Mouse (Mus musculus): ENCODE data around the gene Cep41. TPM values are rescaled to one million over a fixed set of nuclear protein-coding genes. Genes with fewer than 3 reads are reported as not detected.

Cep41 gene
- 9.3 and 12.0 TPM in 2 replicates for total RNA-seq (2017)

DNA sequence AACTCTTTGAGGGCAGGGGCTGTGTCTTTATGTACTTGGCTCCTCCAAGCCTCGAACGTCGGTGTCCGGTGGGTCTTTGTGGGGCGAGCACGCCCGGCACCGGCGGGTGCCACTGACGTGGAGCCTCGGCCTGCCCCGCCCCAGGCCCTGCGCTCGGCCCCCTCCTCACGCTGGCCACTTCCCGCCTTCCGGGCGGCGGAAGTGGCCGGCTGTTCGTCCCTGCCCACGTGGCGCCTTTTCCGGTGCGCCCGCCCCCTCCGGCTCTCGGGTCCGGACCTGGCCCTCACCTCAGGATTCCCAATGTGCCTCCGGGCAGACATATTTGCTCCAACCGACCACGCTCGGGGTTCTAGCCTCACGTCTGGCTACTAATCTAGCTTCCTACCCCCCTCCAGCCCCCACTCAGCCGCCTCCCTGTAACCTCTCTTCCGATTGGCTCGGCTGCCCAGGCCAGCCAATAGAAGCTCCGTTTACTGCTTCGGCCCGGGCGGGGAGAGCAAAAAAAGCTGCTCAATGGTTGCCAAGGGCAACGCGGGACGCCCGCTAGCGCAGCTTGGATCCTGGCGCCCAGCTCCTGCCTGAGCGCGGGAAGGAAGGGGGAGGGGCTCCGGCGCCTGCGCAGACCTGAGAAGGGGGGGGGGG is at the start of gene Cep41:
Gene Cep41, minus strand, starts transcription at position 400 of the 642 bp plus-strand sequence.
- peak; percentile 97 for ATAC-seq (replicated peaks; ENCODE audit: low read depth, poor library complexity, severe bottlenecking)

GRCm38 (mm10) chr6:30739177-30739747 is 45.7 kb upstream of the Cep41 start:
- ATAC-seq (replicated peaks; ENCODE audit: low read depth, poor library complexity, severe bottlenecking), result no peak

DNA sequence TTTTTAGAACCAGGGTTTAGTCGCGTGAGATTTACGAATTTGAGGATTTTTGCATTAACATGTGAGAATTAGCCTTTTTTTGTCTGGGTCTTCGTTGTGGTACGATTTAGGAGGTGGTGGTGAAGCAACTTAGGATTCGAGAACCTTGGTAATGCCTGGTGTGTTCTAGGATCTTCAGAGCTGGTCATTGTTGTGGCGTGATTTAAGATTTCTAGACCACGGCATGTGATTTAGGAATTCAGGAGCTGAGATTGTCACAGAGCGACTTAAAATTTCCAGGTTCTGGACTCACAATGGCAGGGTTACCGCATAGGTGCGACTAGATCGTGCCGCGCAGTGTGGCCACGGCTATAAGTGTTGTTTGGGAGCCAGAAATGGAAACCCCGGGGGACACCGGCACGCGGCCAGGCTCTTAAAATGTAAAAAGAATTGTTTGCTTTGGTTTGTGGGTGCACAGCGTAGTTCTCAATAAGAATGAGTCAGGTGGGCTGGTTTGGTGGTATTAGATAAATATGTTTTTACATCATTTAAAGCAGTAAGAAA is 45.0 kb upstream of the Cep41 start:
- ATAC-seq (replicated peaks; ENCODE audit: low read depth, poor library complexity, severe bottlenecking), result no peak

- no peak for ATAC-seq (replicated peaks; ENCODE audit: low read depth, poor library complexity, severe bottlenecking)
These were observed 44.3 kb upstream of the Cep41 start for GRCm38 (mm10) chr6:30737548-30738463.

DNA sequence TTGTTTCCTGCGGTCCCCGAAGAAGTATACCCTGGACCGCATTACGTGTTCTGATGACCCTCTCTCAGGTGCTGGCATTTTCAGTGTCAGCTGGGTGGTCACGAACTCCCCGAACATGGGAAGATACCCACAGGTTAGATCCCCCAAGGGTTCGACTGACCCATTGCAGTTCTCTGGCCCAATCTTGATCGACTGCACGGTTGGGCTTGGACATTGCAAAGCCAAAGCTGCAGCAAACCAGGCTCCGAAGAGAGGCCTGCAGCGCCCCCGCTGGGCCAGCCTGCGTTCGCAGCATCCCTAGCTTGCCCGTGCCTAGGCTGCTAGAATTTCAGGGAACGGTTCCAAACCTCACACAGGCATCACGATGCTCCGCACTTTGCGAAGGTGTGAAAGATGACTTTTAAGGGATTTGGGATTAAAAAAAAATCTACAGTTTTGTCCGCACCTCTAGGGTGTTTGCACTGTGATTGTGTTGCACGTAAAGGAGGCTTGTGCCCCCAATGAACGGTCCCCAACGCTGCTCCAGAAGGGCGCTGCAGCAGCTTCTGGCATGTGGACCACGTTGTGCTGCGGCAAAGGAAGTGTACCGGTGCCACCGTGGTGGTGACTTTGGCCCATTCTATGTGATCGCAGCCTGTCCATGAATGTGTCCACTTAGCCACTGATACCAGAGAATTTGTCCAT is 43.5 kb upstream of the Cep41 start:
- ATAC-seq (replicated peaks; ENCODE audit: low read depth, poor library complexity, severe bottlenecking), result peak; percentile 67

- no peak for ATAC-seq (replicated peaks; ENCODE audit: low read depth, poor library complexity, severe bottlenecking)
These were observed 42.8 kb upstream of the Cep41 start for GRCm38 (mm10) chr6:30736372-30736762.

DNA sequence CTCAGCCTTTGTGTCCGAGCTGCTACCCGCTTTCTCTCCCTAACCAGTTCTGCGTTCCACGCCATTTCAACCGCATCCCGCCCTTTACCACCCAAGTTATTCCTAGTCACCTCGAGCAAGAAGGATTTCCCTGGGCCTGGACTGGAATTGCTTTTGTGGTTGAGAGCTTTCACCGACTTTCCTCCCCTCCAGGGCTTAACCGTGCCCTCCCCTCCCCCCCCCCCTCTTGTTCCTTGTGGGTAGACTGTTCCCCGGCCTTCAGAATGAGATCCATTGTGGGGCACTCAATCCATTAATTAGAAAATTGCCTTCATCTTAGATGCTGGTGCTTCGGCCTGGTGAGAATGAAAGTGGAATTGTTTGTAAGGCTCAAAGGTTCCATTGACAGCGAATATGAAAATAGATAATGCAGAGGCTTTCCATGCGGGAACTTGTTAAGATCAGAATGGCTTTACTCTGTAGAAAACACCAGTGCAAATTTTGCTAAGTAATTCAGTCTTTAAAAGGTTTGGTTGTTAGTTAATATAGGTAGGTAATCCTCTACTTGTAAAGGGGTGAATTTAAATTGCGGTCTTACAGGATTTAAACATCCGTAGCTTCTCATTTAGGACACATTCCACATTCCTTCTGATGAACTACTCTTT is 42.3 kb upstream of the Cep41 start:
- no peak for ATAC-seq (replicated peaks; ENCODE audit: low read depth, poor library complexity, severe bottlenecking)

GRCm38 (mm10) chr6:30734988-30735727 is 41.6 kb upstream of the Cep41 start:
- 0 out of 2 replicates have a peak, but pooled peaks have one; percentile 24 for ATAC-seq (replicated peaks; ENCODE audit: low read depth, poor library complexity, severe bottlenecking)

DNA sequence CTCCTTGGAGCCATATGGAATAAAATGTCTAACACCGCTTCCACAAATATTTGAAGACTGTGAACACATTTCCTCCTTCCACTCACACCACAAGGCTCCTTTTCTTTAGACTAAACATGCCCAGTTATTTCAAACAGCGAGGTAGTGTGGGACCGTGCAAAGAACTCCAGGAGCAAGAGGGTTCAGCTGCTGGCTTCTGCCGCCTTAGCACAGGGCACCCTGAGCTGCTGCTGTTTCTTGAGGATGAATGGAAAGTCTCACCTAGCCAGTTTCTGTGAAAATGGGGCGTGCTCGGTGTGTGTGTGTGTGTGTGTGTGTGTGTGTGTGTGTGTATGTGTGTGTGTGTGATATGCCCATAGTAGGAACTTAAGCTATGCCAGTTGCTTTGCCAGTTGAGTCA is 40.9 kb upstream of the Cep41 start:
- ATAC-seq (replicated peaks; ENCODE audit: low read depth, poor library complexity, severe bottlenecking), result no peak

GRCm38 (mm10) chr6:30732571-30733130 is 39.1 kb upstream of the Cep41 start:
- ATAC-seq (replicated peaks; ENCODE audit: low read depth, poor library complexity, severe bottlenecking), result no peak

GRCm38 (mm10) chr6:30730301-30730971 is 36.9 kb upstream of the Cep41 start:
- ATAC-seq (replicated peaks; ENCODE audit: low read depth, poor library complexity, severe bottlenecking), result no peak

- ATAC-seq (replicated peaks; ENCODE audit: low read depth, poor library complexity, severe bottlenecking), result no peak
These were observed 29.8 kb upstream of the Cep41 start, which contains the start of gene Mest for GRCm38 (mm10) chr6:30723331-30723730. Gene Mest, plus strand, starts transcription at chr6:30723547.

GRCm38 (mm10) chr6:30722385-30723164 is 29.0 kb upstream of the Cep41 start:
- ATAC-seq (replicated peaks; ENCODE audit: low read depth, poor library complexity, severe bottlenecking), result no peak

DNA sequence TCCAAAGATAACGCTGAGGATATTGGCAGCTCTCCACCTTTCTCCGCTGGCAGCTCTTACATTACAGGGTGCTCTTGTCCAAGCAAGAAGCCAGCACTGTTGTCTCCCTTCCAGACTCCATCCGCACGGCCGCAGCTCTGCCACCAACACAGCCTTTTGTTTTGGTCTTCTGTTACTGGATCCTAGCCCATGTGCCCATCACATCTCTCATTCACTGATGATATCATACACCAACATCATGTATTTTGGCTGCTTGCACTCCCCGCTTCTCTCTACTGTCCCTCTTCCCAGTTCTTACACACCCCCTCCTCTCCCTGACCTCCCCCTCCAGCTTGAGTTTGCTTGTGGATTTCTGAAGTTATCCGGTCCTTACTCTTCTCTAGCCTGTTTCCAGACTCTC is 23.2 kb upstream of the Cep41 start:
- no peak for ATAC-seq (replicated peaks; ENCODE audit: low read depth, poor library complexity, severe bottlenecking)

GRCm38 (mm10) chr6:30714891-30715471 is 21.4 kb upstream of the Cep41 start:
- no peak for ATAC-seq (replicated peaks; ENCODE audit: low read depth, poor library complexity, severe bottlenecking)

DNA sequence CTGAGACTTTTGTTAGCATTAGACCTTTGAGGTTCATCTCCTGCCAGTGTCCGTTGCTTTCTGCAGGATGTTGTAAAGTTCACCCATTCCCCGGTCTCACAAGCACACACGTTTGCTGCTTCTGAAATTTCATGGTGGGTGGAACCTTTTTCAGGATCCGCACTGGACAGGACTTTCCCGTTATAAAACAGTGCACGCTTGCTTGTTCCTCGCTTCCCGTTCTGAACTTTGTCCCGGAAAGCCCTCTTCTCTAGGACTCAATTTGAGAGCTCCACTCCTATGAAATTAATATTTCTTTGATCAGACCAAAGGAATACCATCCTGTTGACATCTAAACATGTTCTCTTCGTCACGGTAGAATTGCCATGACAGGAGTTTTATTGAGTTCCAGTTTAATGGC is 20.3 kb upstream of the Cep41 start:
- ATAC-seq (replicated peaks; ENCODE audit: low read depth, poor library complexity, severe bottlenecking), result no peak

DNA sequence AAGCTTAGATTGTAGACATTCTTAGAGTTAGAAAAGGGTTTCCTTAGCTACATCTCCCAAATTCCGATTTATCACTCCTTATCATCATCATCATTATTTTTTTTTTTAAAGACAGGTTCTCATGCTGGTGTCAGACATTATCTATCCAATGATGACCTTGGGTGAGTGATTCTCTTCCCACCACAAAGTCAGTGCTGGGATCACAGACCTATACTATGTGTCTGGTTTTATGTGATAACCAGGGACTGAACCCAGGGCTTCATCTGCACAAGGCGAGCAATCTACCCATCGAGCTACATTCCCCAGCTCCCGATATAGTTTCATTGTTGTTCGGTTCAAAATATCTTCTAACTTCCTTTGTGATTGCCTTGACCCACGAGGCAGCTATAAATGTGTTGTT is 19.9 kb upstream of the Cep41 start:
- no peak for ATAC-seq (replicated peaks; ENCODE audit: low read depth, poor library complexity, severe bottlenecking)

Data from common myeloid progenitor, adult 5-6 weeks (primary cell).